ENCODE assay signal across 9 mouse cellular contexts in genomic region chr12:31213556-31213955, GRCm38 (mm10). TPM values are rescaled to one million over a fixed set of nuclear protein-coding genes. Genes with fewer than 3 reads are reported as not detected.
DNase-seq lines count a peak whose midpoint lies in the region; ATAC-seq lines count a peak whose summit lies in the region.
"Had no signal": no experiment of that assay in that cellular context is flagged by ENCODE, and none has a peak within 500 bp of the region (broad histone marks: within the 10 kb centered on the region; RNA-seq: fewer than 3 reads in every experiment).

No protein-coding gene starts in this region.

- 16% methylated on average over 7 of the region's 7 CpGs for WGBS in forebrain, embryonic 16.5 days

- H3K4me3 ChIP-seq in forebrain, embryonic 16.5 days (replicated peaks; ENCODE audit: low read length), result no peak overlapping the region

- H3K27ac ChIP-seq in forebrain, embryonic 16.5 days (ENCODE audit: low read length), result no peak overlapping the region
- H3K27ac ChIP-seq: liver, embryonic 14.5 days had no signal

- no peak overlapping the region for H3K4me2 ChIP-seq in forebrain, embryonic 16.5 days (ENCODE audit: low read length)

- H3K9ac ChIP-seq in forebrain, embryonic 16.5 days (replicated peaks; ENCODE audit: low read depth, low read length), result no peak overlapping the region
- H3K9ac ChIP-seq: liver, embryonic 14.5 days had no signal

- peak; percentile 13 for DNase-seq in layer of hippocampus, adult 11-12 months (ENCODE audit: low spot score)
- no peak for DNase-seq in layer of hippocampus, adult 9-10 months (ENCODE audit: low spot score)
- peak; percentile 61 for DNase-seq in cerebellum, adult 11-12 months
- DNase-seq in left cerebral cortex, postnatal 4 days, result peak; percentile 89
- no peak for DNase-seq in spleen, postnatal 36 days (ENCODE audit: low spot score in 2 of 2)
- DNase-seq in spleen, adult 18-20 months, result no peak

- H3K9me3 ChIP-seq in forebrain, embryonic 16.5 days (ENCODE audit: control insufficient read depth, low read length), result no peaks in the 10 kb centered on the region

- no peaks in the 10 kb centered on the region for H3K27me3 ChIP-seq in forebrain, embryonic 16.5 days (replicated peaks; ENCODE audit: control insufficient read depth, insufficient read depth, low read length)

- H3K36me3 ChIP-seq in forebrain, embryonic 16.5 days (ENCODE audit: control insufficient read depth, insufficient read depth), result no peaks in the 10 kb centered on the region

- peaks cover 16% of the 10 kb centered on the region for H3K4me1 ChIP-seq in forebrain, embryonic 16.5 days (replicated peaks; ENCODE audit: control insufficient read depth, insufficient read depth, low read length)

- peak; percentile 74 for ATAC-seq in forebrain, embryonic 16.5 days

- intact Hi-C loops in left cerebral cortex, postnatal 4 days (cut with DNase I), result no loop called here

RNA-seq across cellular contexts. Expression of gene Gm6993, which starts 27.0 kb away (rescaled TPM):
- not detected in 2 replicates for polyA plus RNA-seq in forebrain, embryonic 16.5 days (2015; fragmentation: Nextera tagmentation; extraction: Ambion mirVana)
- total RNA-seq in left cerebral cortex, postnatal 4 days (2021), result not detected
- total RNA-seq: gastrocnemius, adult 8-10 months had no signal
- polyA plus RNA-seq: liver, embryonic 14.5 days had no signal

RNA-seq across cellular contexts. Expression of gene Lamb1, which starts 51.5 kb away (rescaled TPM):
- 21.5 and 25.5 TPM in 2 replicates for polyA plus RNA-seq in forebrain, embryonic 16.5 days (2015; fragmentation: Nextera tagmentation; extraction: Ambion mirVana)
- 10 to 100 TPM; 50.9 to 55.7 TPM for total RNA-seq in left cerebral cortex, postnatal 4 days (2021)

Comparison
In these comparisons a context has a peak if more than half of its experiments do, and no peak if none do; other contexts are left out.
1. DNase-seq: peak in layer of hippocampus, adult 11-12 months (single experiment), cerebellum, adult 11-12 months (single experiment) and left cerebral cortex, postnatal 4 days (single experiment); none in layer of hippocampus, adult 9-10 months (single experiment), spleen, postnatal 36 days (0 of 2) and spleen, adult 18-20 months (0 of 2).